ENCODE assay signal across 10 mouse cellular contexts in the genomic region with DNA sequence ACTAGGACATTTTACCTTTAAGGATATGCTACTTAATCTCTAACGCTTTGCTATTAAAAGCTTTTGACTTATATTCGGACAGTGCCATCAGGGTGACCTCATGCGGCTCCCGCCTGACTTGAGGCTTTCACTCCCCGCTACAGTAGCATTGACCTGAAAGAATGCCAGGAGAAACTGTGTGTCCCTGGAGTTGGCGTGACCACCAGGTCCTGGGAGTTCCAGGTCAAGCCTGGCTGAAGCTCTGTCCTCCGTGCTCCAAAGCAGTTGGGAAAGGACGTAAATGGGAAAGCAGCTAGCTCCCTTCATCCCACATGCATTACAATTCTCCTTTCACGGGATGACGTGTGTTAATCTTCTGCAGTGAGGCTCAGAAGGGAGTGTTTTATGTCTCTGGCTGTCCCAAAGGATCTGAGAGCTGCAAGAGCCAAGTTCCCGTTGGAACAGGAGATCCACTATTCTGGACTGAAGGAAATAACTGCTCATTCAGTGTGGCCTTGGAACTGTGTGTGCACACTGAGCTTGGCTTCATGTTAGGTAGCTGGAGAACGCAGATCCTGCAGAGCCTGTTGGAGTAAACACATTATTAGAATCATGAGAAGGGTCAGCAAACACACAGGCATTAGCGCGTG. TPM values are rescaled to one million over a fixed set of nuclear protein-coding genes. Genes with fewer than 3 reads are reported as not detected.
DNase-seq lines count a peak whose midpoint lies in the region; ATAC-seq lines count a peak whose summit lies in the region.
"Had no signal": no experiment of that assay in that cellular context is flagged by ENCODE, and none has a peak within 500 bp of the region (broad histone marks: within the 10 kb centered on the region; RNA-seq: fewer than 3 reads in every experiment).

No protein-coding gene starts in this region.

- no peaks in the 10 kb centered on the region for H3K9me3 ChIP-seq in kidney, embryonic 14.5 days (ENCODE audit: control insufficient read depth, low read length)

- ATAC-seq in kidney, embryonic 14.5 days (ENCODE audit: low FRiP score, low TSS enrichment) = 0 out of 2 replicates have a peak, but pooled peaks have one; percentile 28
- ATAC-seq: liver, postnatal 0 days had no signal

- no peak overlapping the region for H3K4me3 ChIP-seq in kidney, embryonic 14.5 days (ENCODE audit: low read length)

- H3K36me3 ChIP-seq in kidney, embryonic 14.5 days (ENCODE audit: control insufficient read depth, insufficient read depth, low read length) = peaks cover 37% of the 10 kb centered on the region; the same call in 1 of the 2 replicates

- H3K27ac ChIP-seq in kidney, embryonic 14.5 days (ENCODE audit: low read depth, low read length) = peak overlapping the region; percentile 55; the same call in 1 of the 2 replicates

- no peak overlapping the region for H3K4me2 ChIP-seq in kidney, embryonic 14.5 days (replicated peaks; ENCODE audit: low read depth, low read length)

- peak overlapping the region; percentile 12; the same call in 1 of the 2 replicates for H3K9ac ChIP-seq in kidney, embryonic 14.5 days (ENCODE audit: low read depth, low read length)
- H3K9ac ChIP-seq: liver, postnatal 0 days had no signal

- peaks cover 21% of the 10 kb centered on the region for H3K4me1 ChIP-seq in kidney, embryonic 14.5 days (ENCODE audit: control insufficient read depth, insufficient read depth, low read length)

- H3K27me3 ChIP-seq in kidney, embryonic 14.5 days (ENCODE audit: control insufficient read depth, insufficient read depth, low read length) = no peaks in the 10 kb centered on the region

- DNase-seq in adrenal gland, postnatal 10 days = peak; percentile 49
- DNase-seq in adrenal gland, adult 8-10 months = no peak
- DNase-seq in 3T3-L1 (ENCODE audit: low read depth, low spot score) = peak; percentile 60
- peak; percentile 98 for DNase-seq in heart, adult 11 months
- no peak for DNase-seq in right cerebral cortex, postnatal 14 days
- no peak for DNase-seq in layer of hippocampus, postnatal 14 days (ENCODE audit: low spot score in 2 of 2)
- no peak for DNase-seq in left cerebral cortex, adult 8-10 months (ENCODE audit: low spot score in 2 of 2)
- DNase-seq: liver, postnatal 0 days; right cerebral cortex, adult 18-20 months had no signal

- WGBS in kidney, embryonic 14.5 days = 41% methylated on average over 14 of the region's 14 CpGs

RNA-seq across cellular contexts. Expression of gene Anxa2, which starts 23.9 kb away (rescaled TPM):
- 100 to 1,000 TPM; 333 to 340 TPM for total RNA-seq in adrenal gland, postnatal 10 days (2021)
- 100 to 1,000 TPM; 281 to 586 (median 466) TPM for total RNA-seq in adrenal gland, adult 8-10 months (2022)
- 463 and 482 TPM in 2 replicates for polyA plus RNA-seq in kidney, embryonic 14.5 days (2014; fragmentation: Nextera tagmentation; extraction: Ambion mirVana)
- 10 to 100 TPM; 12.4 to 18.4 TPM for total RNA-seq in layer of hippocampus, postnatal 14 days (2021)
- total RNA-seq in left cerebral cortex, adult 8-10 months (2022) = 10 to 100 TPM; 12.3 to 16.1 (median 14.6) TPM

Comparison
In these comparisons a context has a peak if more than half of its experiments do, and no peak if none do; other contexts are left out.
1. DNase-seq: peak in adrenal gland, postnatal 10 days (single experiment), 3T3-L1 (single experiment) and heart, adult 11 months (single experiment); none in adrenal gland, adult 8-10 months (single experiment), right cerebral cortex, postnatal 14 days (single experiment), layer of hippocampus, postnatal 14 days (0 of 2) and left cerebral cortex, adult 8-10 months (0 of 2).
2. RNA of gene Anxa2, which starts 23.9 kb away (total RNA-seq): 281 to 586 TPM in adrenal gland, adult 8-10 months and 333 to 340 TPM in adrenal gland, postnatal 10 days; 12.4 to 18.4 TPM in layer of hippocampus, postnatal 14 days and 12.3 to 16.1 TPM in left cerebral cortex, adult 8-10 months; every median in the first group is over 10 times any median in the second.